Mouse (Mus musculus) ovary, postnatal 36 days (tissue): ENCODE results near the gene Znrf1.

Experiments used
- DNase-seq: peaks from one replicate; pipeline ENCODE4 v3.0.0; 2022; ENCODE audit warnings: low spot score, mixed read lengths

The Znrf1 gene

GRCm38 (mm10) chr8:111599707-111600444, 64.0 kb downstream of the Znrf1 start:
- DNase-seq, result no peak

DNA sequence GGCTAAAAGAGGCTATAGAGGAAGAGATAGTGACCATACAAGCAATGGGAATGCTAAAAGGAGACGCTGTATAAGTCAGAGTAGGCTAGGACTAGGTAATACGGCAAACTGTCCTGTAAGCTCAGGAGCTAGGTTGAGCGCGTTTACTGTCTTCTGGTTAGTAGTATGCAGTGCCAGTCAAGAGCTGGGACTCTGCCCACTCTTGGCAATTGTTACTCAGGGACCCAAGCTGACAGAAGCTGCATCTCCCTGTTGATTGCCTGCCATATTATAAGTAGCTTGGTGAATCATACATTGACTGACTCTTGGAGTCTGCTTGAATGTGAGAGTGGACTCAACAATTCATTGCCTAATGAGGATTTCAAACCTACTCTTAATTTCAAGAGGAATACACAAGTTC, 66.2 kb downstream of the Znrf1 start:
- DNase-seq, result no peak

DNA sequence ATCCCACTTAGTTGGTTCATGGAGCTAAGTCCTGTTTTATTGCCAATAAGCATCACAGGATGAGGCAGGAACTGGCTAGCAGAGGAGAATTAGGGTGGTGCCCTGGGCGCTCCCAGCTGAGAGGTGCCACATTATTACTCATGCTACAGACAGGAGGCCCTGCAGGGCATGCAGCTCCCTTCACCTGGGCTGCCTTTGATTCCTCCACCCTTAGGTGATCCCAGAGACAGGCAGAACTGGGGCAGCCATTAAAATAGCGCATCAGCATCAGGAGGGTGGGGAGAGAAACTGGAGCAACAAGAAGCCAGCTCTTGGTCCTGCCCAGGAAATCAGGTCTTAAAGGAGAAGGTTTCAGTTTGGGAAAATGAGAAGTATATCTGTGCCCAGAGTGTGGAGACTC, 69.1 kb downstream of the Znrf1 start:
- DNase-seq, result no peak

- DNase-seq, result no peak
Observed at GRCm38 (mm10) chr8:111606961-111607360, 71.1 kb downstream of the Znrf1 start.

DNA sequence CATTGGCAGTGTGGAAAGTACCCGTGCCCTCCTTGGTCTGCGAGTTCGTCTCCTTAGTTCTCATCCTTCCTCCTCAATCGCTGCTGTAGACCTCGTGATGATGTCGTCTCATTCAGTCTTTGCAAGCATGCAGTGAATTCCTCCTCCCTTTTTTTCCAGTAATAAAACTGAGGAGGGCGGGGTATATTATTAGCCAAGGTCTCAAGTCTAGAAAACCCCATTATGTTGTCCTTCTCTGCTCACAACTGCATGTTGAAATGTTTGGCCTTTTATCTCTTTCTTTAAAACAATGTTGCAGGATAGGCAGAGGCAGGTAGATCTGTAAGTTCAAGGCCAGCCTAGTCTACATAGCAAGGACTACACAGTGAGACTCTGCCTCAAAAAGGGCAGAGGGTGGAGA, 71.5 kb downstream of the Znrf1 start:
- no peak for DNase-seq

DNA sequence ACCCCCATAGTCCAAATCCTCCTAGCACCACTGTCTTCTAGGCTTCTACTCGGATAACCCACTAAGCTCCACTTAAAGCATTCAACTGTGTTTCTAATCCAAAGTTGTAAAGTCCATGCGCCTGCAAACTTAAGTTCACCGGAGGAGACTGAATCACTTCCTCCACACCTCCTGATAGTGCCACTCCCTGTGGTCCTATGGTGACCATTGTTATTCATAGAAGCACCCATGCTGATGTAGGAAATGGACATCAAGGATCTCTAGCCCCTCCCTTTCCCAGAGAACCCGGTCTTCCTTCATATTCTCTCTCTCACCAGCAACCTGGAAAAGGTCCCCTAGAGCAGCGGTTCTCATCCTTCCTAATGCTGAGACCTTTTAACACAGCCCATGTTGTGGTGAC, 77.3 kb downstream of the Znrf1 start:
- DNase-seq, result no peak

GRCm38 (mm10) chr8:111614786-111615701, 79.1 kb downstream of the Znrf1 start:
- no peak for DNase-seq

DNA sequence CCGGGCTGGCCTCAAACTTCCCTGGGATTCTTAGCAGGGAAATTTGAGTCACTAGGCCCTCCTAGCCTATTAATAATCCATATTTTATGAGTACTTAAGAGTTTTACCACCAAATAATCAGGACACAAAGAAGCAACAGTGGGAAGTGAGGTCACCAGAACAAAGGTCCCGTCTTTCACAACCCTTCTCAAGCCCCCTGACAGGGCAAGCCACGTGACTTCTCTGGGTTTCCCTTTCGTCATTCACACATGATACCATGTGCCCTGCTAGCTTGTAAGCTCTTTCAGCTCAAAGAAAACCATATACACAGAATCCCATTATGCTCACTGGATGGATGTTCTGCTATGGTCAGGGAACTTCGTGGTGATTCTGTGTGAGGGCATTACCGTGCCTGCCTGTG, 81.9 kb downstream of the Znrf1 start:
- DNase-seq, result no peak

GRCm38 (mm10) chr8:111618273-111618672, 82.4 kb downstream of the Znrf1 start:
- DNase-seq, result no peak

GRCm38 (mm10) chr8:111619936-111620335, 84.0 kb downstream of the Znrf1 start:
- DNase-seq, result peak; percentile 32

GRCm38 (mm10) chr8:111622104-111622503, 86.2 kb downstream of the Znrf1 start:
- DNase-seq, result no peak

DNA sequence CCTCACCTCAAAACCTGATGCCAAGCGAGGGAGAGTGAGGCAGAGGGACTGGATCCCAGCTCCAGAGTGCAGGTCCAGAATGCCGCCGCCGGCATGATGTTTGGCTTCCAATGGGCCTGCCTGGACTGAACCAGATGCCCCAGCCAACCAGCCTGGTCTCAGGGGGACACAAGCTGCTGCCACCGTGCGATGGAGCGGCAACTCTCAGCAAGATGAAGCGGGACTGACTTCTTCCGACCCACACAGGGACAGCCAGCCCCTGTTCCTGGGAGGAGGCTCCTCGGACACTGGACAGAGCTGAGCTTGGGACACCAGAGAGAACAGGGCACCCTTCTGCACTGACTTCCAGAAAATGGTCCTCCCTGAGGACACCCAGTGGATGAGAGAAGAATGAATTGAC, 86.7 kb downstream of the Znrf1 start:
- peak; percentile 15 for DNase-seq

DNA sequence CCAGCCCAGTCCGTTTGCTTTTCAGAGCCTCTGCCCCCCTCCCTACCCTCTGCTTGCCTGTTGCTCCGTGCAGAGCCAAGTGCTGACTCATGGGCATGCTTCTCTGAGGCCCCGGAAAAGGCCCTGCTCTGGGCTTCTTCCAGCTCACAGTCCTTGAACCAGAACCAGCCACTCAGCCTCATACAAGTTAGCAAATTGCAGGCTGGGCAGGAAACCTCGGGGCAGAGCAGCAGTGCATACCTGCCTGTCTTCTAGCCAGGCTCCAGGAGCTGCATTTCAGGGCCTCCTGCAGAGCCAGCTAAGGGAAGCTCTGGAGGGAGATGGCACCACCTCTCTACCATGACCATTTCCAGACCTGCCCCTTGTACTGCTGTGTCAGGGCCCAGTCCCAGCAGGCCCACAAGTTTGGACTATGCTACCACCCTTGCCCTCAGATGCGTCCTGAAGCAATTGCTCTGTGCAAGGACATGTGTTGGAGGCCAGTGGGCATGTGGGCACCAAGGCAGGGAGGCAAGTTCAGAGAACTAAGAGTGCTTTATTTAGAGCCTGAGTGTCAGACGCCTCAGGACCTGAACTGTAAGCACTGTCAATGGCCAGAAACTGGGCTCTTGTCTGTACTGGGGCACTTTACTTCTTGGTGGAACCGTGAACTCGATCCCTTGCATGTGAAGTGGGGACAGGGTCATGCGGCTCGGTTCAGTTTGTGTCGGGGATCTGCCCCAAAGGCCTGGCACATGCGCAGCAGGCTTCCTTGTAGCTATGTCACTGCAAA, 88.4 kb downstream of the Znrf1 start:
- peak; percentile 77 for DNase-seq

GRCm38 (mm10) chr8:111624853-111625221, 88.9 kb downstream of the Znrf1 start:
- DNase-seq, result peak; percentile 17

DNA sequence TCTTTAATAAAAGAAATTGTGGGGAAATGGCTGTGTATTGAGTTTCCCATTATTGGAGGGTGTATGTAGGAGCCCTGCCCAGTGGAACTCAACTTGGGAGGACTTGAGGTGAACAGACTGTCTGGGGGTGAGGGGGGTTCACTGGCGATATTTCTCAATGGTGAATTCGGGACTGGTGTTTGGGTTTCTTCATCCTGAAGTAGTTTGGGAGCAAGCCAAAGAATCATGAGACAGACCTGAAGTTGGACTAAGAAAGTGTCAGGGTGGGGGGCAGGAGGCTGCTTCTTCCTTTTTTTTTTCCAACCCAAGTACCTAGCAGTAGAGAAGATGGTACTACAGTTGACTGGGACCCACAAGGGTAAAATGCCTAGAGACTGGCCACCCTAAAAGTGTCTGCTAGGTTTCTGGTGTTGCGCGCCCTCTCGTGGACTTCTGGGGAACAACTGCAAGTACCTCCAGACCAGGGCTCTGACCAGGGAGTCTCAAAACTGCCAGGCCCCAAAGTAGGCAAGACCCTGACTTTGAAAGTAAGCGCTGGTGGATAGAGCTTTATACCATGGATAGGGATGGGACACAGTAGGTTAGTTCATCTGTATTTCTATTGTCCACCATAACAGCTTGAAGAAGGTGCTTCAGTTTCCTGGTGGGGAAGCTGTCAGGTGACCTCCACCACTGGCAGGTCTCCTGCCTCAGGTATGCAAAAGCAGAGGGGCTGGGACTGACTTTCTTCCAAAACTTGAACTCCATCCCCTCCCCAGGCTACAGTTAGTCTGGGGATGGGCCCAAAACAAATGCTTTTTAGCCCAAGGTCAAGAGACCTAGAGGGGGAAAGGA, 90.0 kb downstream of the Znrf1 start:
- peak; percentile 72 for DNase-seq

DNA sequence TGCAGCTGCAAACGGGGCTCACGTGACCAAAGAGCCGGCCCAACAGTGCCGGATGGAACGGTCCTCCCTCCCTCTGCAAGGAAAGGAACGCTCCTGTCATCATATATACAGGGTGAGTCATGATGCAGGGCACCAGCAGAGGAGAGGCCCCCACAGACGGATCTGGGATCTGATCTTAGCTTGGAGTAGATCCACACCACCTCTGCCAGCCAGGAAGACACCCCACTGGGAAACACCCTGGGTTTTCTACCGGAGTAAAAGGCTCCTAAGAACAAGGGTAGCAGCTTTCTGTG, 90.6 kb downstream of the Znrf1 start:
- DNase-seq, result peak; percentile 16

DNA sequence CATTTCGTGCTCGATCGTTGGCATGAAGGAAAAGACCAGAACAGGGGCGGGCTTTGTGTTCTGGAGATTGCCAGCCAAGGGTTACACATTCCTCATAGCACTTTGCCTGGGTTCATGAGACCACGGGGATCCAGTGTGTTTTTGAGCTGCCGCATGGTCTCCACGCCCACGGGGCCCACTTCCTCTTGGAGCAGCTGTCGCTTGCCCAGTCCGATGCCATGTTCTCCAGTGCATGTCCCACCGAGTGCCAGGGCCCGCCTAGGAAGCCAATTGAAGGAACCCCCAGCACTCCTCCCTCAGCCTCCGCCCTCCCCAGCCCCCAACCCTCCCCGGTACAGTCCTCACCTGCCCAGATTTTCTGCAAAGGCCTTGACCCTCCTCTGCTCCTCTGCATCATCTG, 91.0 kb downstream of the Znrf1 start:
- no peak for DNase-seq

DNA sequence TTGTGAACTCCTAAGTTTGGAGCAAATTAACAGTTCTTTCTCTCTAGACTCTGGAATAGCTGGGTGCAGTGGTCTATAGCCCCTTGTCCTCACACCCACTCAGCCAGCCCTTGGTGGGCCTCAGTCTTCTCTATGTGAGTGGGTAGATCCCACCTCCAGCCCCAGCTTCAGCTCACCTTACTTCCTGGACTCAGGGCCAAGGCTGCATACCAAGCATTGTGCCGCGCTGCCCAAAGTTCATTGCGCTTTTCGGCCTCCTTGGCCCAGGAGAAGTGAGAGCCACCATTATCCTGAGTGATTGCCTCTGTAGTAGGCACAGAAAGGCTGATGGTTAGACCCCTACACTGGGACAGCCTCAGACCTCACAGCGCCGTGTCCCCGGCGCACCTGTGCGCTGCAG, 92.0 kb downstream of the Znrf1 start:
- DNase-seq, result no peak

GRCm38 (mm10) chr8:111628401-111628800, 92.5 kb downstream of the Znrf1 start:
- DNase-seq, result no peak

- DNase-seq, result no peak
Observed at GRCm38 (mm10) chr8:111628894-111629501, 93.1 kb downstream of the Znrf1 start.

DNA sequence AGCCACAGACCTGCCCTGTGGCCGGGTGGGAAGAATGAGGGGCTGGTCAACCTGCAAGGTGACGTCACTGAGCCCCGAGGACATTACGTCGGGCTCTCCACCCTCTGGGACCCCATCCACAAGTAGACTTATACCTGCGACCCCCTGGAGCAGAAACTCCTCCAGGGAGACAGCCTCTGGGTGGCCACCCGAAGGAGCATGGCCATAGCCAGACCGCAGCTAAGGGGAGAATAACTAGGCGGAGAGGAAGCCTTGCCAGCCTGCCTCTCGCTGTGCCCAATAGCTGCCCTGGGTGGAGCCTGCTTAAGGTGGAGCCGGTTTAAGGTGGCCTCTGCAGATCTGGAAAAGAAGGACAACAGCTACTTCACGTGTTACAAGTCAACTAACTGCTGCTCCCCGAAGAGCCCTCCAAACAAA, 94.2 kb downstream of the Znrf1 start, which contains the start of gene Ldhd:
Gene Ldhd (minus strand): TSS at position 270 of the 417 bp plus-strand sequence.
- peak; percentile 70 for DNase-seq
